Mouse (Mus musculus) adrenal gland, adult 2 months (tissue): ENCODE results near the gene Gm9733. TPM values are rescaled to one million over a fixed set of nuclear protein-coding genes. Genes with fewer than 3 reads are reported as not detected.
"Not testable (repeated sequence)": the region's sequence is repeated elsewhere in the genome, so short reads cannot be mapped to it uniquely, and the experiment has no call there.

Experiments
- DNase-seq: peaks from one replicate; pipeline ENCODE4 v3.0.0; 2021
- long read RNA-seq: library from polyadenylated mRNA; stranded (forward); transcript quantifications from one replicate; pipeline ENCODE4 v2.0.0, GENCODE M21; 2021
- polyA plus RNA-seq: library from polyadenylated mRNA; depleted of rRNA; stranded (reverse); fragments of >200 nt; gene quantifications from 2 replicates; pipeline ENCODE4 v1.2.3, GENCODE M21; 2012; rRNA removed
- total RNA-seq, 2 experiments: library from RNA; stranded (reverse); gene quantifications; 2 replicates each; pipeline ENCODE4 v1.2.3; 2021

Gene Gm9733
- total RNA-seq (not detected), polyA plus RNA-seq (not detected in 2 replicates)
- long read RNA-seq: 0 reads

DNA sequence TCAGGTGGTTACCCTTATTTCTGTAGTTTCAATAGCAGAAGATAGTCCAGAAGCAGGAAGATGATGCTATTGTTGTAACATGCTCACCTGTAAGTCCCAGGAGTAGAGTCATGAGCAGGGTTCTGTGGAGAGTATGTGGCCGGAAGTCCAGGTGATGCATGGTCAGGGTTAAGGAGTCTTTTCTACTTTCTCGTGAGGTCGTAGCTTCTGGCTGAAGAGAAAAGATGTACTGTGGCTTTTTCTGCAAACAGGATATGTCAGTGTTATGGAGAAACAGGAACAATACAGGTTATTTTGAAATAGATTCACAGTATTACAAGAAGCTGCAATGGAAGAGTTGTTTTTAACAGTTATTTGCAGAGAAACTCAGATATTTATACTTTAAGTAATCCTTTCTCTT is at the start of gene Gm9733:
Gm9733 (minus strand) TSS at position 240 of the 400 bp plus-strand sequence.
- DNase-seq: no peak

DNA sequence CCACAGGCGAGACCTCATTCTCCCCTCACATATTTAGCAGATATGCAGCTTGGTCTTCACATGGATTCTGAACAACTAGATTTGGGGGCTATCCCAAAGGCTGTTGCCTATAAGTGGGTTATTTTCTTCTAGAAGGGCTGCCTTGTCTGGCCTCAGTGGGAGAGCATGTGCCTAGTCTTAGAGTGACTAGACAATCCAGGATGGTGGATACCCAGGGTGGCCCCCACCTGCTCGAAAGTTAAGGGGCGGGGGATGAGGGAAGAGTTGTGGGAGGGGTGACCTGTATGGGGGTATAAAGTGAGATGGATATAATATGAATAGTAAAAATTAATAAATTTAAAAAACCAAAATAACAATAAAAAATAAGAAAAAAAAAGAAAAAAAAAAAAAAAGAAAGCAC is 23.6 kb upstream of the Gm9733 start:
- DNase-seq: not testable (repeated sequence)

GRCm38 (mm10) chr3:15350318-15350717 is 18.2 kb upstream of the Gm9733 start:
- not testable (repeated sequence) for DNase-seq

- DNase-seq: not testable (repeated sequence)
Measured at GRCm38 (mm10) chr3:15345606-15346005, 13.5 kb upstream of the Gm9733 start.

GRCm38 (mm10) chr3:15340287-15340686 is 8.2 kb upstream of the Gm9733 start:
- no peak for DNase-seq

DNA sequence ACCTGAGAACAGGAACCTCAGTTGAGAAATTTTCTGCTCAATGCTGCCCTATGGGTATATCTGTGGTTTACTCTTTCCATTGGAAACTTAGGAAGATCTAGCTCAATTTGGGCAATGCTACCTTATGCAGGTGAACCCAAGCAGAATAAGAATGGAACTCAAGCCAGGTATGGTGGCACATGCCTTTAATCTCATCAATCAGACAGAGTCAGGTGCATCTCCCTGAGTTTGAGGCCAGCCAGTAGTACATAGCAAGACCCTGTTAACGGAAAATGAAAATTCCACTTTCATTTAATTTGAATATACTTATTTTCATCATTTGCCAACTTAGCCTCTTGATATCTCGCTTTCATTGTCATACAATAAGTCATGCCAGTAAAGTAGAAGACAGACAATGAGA is 2.1 kb upstream of the Gm9733 start:
- no peak for DNase-seq

GRCm38 (mm10) chr3:15331545-15331944 is 557 bp downstream of the Gm9733 start:
- no peak for DNase-seq

DNA sequence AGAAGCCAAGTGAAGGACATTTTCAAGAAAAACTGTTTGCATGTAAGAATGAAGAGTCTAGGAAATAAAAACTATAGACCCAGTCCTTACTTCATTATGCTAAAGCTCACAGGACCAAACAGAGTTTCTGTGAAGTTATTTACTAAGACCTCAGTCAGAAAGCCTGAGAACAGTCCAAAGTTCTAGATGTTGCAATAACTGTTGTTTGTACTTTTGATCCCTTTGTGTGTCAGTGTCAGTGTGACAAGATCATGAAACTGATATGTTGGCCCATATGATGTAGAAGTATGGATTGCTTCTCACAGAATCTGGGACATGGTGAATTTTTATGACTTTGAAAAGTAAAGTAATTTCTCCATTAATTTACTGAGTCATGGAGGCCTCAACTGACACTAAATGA is 2.6 kb downstream of the Gm9733 start:
- DNase-seq: no peak

- no peak for DNase-seq
Measured at GRCm38 (mm10) chr3:15284424-15285328, 47.4 kb downstream of the Gm9733 start.

DNA sequence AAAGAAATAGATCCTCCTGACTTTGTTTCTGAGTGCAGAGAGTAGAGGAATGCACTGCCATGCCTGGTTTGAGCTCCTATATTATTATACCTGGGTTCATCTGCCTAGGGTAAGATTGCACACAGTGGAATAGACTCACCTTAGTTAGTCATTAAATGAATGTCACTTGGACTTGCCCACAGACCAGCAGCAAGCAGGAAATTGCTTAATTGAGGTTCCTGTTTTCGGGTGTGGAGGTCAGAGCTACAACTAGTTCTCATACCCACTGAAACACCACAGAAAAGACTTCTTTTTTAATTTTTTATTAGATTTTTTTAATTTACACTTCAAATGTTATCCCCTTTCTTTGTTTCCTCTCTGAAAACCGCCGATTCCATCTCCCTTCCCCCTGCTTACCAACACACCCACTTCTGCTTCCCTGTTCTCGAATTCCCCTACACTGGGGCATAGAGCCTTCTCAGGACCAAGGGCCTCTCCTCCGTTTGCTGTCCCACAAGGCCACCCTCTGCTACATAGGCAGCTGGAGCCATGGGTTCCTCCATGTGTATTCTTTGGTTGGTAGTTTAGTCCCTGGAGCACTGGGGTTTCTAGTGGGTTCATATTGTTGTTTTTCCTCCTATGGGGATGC is 56.1 kb downstream of the Gm9733 start:
- DNase-seq: no peak

- DNase-seq: no peak
Measured at GRCm38 (mm10) chr3:15264450-15264849, 67.7 kb downstream of the Gm9733 start.

GRCm38 (mm10) chr3:15255726-15256125 is 76.4 kb downstream of the Gm9733 start:
- no peak for DNase-seq

Other genes with a start within 250 kb of the Gm9733 start
- gene Sirpb1a, start 94.2 kb upstream of the Gm9733 start, total RNA-seq: under 1 TPM; 0.41 to 0.49 TPM
- 0.11 and 0.29 TPM in 2 replicates for gene Sirpb1a, start 94.2 kb upstream of the Gm9733 start, polyA plus RNA-seq
- gene Sirpb1b, start 242.8 kb upstream of the Gm9733 start, total RNA-seq: under 1 TPM; 0.37 to 0.59 TPM
- gene Sirpb1b, start 242.8 kb upstream of the Gm9733 start, polyA plus RNA-seq: not detected in 2 replicates